Mouse (Mus musculus): ENCODE data around the gene Golim4. TPM values are rescaled to one million over a fixed set of nuclear protein-coding genes. Genes with fewer than 3 reads are reported as not detected.

Golim4 gene
- 31.5 TPM for polyA plus RNA-seq (2015; fragmentation: Illumina TruSeq; extraction: RNeasy Lipid Tissue Mini Kit (QIAGEN cat#74804); ENCODE audit: insufficient read depth, low replicate concordance)

DNA sequence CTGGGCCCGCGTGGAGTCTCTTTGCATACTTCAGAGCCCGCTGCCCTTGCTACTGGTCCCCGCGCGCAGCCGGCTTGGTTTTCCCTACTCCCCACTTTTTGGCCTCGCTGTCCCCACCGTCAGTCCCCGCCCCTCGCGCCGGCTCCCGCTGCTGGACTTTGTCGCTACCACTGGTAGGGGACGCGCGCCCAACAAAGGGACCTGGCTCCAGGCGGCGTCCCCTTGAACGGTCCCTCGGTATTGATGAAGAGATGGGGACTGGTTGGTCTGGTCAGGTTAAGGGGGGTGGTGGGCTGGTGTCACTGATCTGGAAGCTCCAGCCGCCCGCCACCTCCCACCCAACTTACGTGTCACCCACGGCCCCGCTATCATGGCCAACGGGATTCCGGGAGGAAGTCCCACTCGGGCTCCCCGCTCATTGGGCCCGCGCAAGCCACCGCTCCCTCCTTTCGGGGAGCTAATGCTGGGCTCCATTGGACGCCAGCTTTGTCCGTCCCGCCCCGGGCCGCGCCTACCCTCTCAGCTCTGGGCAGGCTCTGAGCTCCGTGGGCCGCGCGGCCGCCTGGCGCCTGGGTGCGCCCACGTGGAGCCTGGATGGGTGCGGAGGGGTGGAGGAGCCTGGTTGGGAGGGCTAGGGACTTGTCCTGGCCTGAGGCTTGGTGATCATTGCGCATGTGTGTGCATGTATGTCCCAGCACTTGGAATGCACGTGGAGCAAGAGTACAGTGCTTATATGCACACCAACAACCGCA lies at the start of gene Golim4:
Golim4 (minus strand) TSS at position 399 of the 752 bp plus-strand sequence.

Other genes starting within 250 kb of the Golim4 start
- gene Gm29133, start 208.8 kb downstream of the Golim4 start, polyA plus RNA-seq (2015; fragmentation: Illumina TruSeq; extraction: RNeasy Lipid Tissue Mini Kit (QIAGEN cat#74804); ENCODE audit: insufficient read depth, low replicate concordance), result not detected
- gene Fstl5, start 117.3 kb upstream of the Golim4 start, polyA plus RNA-seq (2015; fragmentation: Illumina TruSeq; extraction: RNeasy Lipid Tissue Mini Kit (QIAGEN cat#74804); ENCODE audit: insufficient read depth, low replicate concordance), result not detected

Measured in spleen, adult 10 weeks (tissue).